Comparison of ENCODE assay signal across 10 mouse cellular contexts in genomic region chr13:45871554-45871953, GRCm38 (mm10).
DNase-seq lines count a peak whose midpoint lies in the region; ATAC-seq and TF ChIP-seq lines count a peak whose summit lies in the region.
"Had no signal": no experiment of that assay in that cellular context is flagged by ENCODE, and none has a peak within 500 bp of the region (broad histone marks: within the 10 kb centered on the region; RNA-seq: fewer than 3 reads in every experiment).

No protein-coding gene starts in this region.

- H3K9me3 ChIP-seq in embryonic facial prominence, embryonic 10.5 days = no peaks in the 10 kb centered on the region
- no peaks in the 10 kb centered on the region for H3K9me3 ChIP-seq in forebrain, embryonic 12.5 days
- H3K9me3 ChIP-seq: midbrain, embryonic 12.5 days had no signal

- no peaks in the 10 kb centered on the region for H3K36me3 ChIP-seq in embryonic facial prominence, embryonic 10.5 days (replicated peaks)
- no peaks in the 10 kb centered on the region for H3K36me3 ChIP-seq in forebrain, embryonic 12.5 days (replicated peaks)
- H3K36me3 ChIP-seq: midbrain, embryonic 12.5 days had no signal

- no peak overlapping the region for H3K9ac ChIP-seq in forebrain, embryonic 12.5 days
- H3K9ac ChIP-seq: midbrain, embryonic 12.5 days had no signal

- no peak overlapping the region for H3K4me2 ChIP-seq in forebrain, embryonic 12.5 days
- H3K4me2 ChIP-seq: midbrain, embryonic 12.5 days had no signal

- WGBS in embryonic facial prominence, embryonic 10.5 days = 37% methylated on average over 7 of the region's 7 CpGs
- WGBS in forebrain, embryonic 12.5 days = 86% methylated on average over 7 of the region's 7 CpGs

- peak overlapping the region; percentile 64 for H3K27ac ChIP-seq in left cerebral cortex, adult 2 months
- H3K27ac ChIP-seq in embryonic facial prominence, embryonic 10.5 days (replicated peaks) = no peak overlapping the region
- H3K27ac ChIP-seq in forebrain, embryonic 12.5 days = no peak overlapping the region
- H3K27ac ChIP-seq: midbrain, embryonic 12.5 days had no signal

- no peak for DNase-seq in left cerebral cortex, adult 2 months (ENCODE audit: extremely low spot score in 1 of 2, low spot score in 2 of 2)
- no peak for DNase-seq in left cerebral cortex, postnatal 14 days (ENCODE audit: low spot score in 2 of 2)
- peak; percentile 43 for DNase-seq in embryonic facial prominence, embryonic 10.5 days (ENCODE audit: low spot score)
- peak; percentile 29 for DNase-seq in kidney, postnatal 10 days
- DNase-seq in thymus, postnatal 14 days = peak; percentile 56
- no peak for DNase-seq in right cerebral cortex, postnatal 36 days (ENCODE audit: low spot score in 2 of 2)
- DNase-seq: cerebellum, adult 8-10 months; gastrocnemius, postnatal 10 days had no signal

- ATAC-seq in forebrain, embryonic 12.5 days (ENCODE audit: low FRiP score) = no peak

- no peak for TF ChIP-seq CTCF in left cerebral cortex, adult 2 months (IDR thresholded peaks at IDR 0.05)

- peaks cover 9% of the 10 kb centered on the region for H3K4me1 ChIP-seq in embryonic facial prominence, embryonic 10.5 days
- no peaks in the 10 kb centered on the region for H3K4me1 ChIP-seq in forebrain, embryonic 12.5 days

- intact Hi-C loops in left cerebral cortex, adult 2 months (cut with DNase I) = loop anchor here (5.0 kb wide), 1 partner anchor 91 kb away; no protein-coding TSS in a partner anchor
- intact Hi-C loops in left cerebral cortex, postnatal 14 days (cut with DNase I) = no loop called here

- peak overlapping the region; percentile 23 for H3K4me3 ChIP-seq in left cerebral cortex, adult 2 months
- no peak overlapping the region for H3K4me3 ChIP-seq in embryonic facial prominence, embryonic 10.5 days
- no peak overlapping the region for H3K4me3 ChIP-seq in forebrain, embryonic 12.5 days (replicated peaks)
- H3K4me3 ChIP-seq: midbrain, embryonic 12.5 days had no signal

- H3K27me3 ChIP-seq in embryonic facial prominence, embryonic 10.5 days (replicated peaks; ENCODE audit: low read depth, poor library complexity, severe bottlenecking) = no peaks in the 10 kb centered on the region
- H3K27me3 ChIP-seq in forebrain, embryonic 12.5 days = no peaks in the 10 kb centered on the region

Comparison
In these comparisons a context has a peak if more than half of its experiments do, and no peak if none do; other contexts are left out.
1. DNase-seq: peak in embryonic facial prominence, embryonic 10.5 days (single experiment), kidney, postnatal 10 days (single experiment) and thymus, postnatal 14 days (single experiment); none in left cerebral cortex, adult 2 months (0 of 2), left cerebral cortex, postnatal 14 days (0 of 2) and right cerebral cortex, postnatal 36 days (0 of 2).